Mouse (Mus musculus): ENCODE measurements around the gene Wdr31. TPM values are rescaled to one million over a fixed set of nuclear protein-coding genes. Genes with fewer than 3 reads are reported as not detected.

Gene Wdr31
- total RNA-seq, 2 experiments from 2014 or later = 0.26 to 0.28 TPM

DNA sequence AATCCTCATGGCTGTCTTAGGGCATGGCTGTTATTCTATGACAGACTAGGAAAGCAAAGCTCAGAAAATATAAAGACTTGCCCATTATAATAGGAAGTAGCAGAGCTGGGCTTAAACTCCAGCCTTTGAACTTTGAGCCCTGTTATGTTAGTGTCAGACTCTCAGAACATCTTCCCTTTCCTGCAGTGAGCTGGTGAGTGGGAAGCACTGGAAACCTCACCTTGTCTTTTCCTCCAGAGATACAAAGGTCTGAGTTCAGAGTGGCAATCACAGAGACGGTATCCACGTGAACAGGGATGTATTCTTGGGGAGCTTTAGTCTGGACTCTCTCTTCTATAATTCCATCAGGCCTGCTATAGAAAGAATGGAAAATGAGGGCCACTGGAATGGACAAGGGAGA lies 7.6 kb downstream of the Wdr31 start:
- H3K4me3 ChIP-seq = no peak overlapping the region
- intact Hi-C loops (cut with DNase I) = no loop called here
- no peak for DNase-seq
- no peak for TF ChIP-seq CTCF (IDR thresholded peaks at IDR 0.05)
- H3K27ac ChIP-seq = no peak overlapping the region

GRCm38 (mm10) chr4:62460348-62460747 lies 10.3 kb downstream of the Wdr31 start:
- H3K27ac ChIP-seq = no peak overlapping the region
- no peak for DNase-seq
- H3K4me3 ChIP-seq = no peak overlapping the region
- intact Hi-C loops (cut with DNase I) = no loop called here
- TF ChIP-seq CTCF (IDR thresholded peaks at IDR 0.05) = no peak

DNA sequence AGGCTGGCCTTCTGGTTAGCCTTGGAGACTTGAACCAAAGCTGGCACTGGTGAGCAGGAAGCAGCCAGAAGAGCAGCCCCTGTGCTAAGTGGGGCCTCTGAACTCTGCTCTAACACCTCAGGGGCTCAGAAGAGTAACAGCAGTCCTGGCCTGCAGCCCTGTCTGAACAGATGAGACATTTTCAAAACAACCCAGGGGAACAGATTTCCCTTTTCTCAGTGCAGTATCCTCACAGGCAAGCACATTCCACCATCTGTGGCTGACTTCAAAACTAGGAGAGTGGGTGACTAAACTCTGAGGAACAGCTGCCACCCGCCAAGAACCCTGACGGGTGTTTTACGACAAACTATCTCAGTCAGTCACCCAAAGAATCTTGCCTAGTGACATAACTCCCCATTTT lies 11.6 kb downstream of the Wdr31 start:
- DNase-seq = no peak
- intact Hi-C loops (cut with DNase I) = loop anchor here (10.0 kb wide), 1 partner anchor 306 kb away; no protein-coding TSS in a partner anchor
- Histone ChIP-seq H3K27ac (no peak overlapping the region), H3K4me3 (no peak overlapping the region)
- TF ChIP-seq CTCF (IDR thresholded peaks at IDR 0.05) = no peak

DNA sequence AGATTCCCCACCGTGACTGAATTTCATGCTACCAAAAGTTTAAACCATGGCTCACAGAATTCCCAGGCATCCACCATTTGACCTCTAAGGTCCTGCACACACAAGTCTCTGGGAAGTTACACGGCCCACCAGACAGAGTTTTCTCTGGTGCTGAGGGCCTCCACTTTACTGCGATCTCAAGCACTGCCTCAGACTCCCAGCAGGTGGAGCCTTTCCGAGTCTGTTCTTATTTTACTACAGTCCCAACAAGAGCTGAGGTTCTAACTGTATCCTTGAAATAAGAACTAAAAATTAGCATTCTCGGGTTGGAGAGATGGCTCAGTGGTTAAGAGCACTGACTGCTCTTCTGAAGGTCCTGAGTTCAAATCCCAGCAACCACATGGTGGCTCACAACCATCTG lies 15.7 kb downstream of the Wdr31 start:
- Histone ChIP-seq H3K27ac (no peak overlapping the region), H3K4me3 (no peak overlapping the region)
- DNase-seq = peak; percentile 31
- TF ChIP-seq CTCF (IDR thresholded peaks at IDR 0.05) = peak; percentile 71
- intact Hi-C loops (cut with DNase I) = loop anchor here (10.0 kb wide), 1 partner anchor 310 kb away; no protein-coding TSS in a partner anchor

DNA sequence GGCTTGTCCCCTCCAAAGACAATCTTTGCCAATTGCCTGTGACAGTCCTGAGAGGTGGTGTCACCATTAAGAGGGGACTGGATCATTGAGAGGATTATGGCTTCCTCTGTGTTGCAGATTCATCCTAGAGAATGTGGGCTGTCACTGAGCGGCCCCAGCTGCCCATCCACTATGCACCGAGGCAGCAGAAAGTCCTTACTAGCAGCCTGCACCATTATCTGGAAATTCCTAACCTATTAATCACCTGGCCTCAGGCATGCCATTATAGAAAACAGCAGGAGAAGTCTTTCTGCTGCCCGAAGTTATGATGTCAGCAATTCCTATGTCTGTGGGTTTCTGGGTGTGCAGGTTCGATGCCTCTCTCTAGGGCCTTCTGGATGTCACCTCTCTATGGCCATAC lies 29.7 kb downstream of the Wdr31 start:
- no peak for TF ChIP-seq CTCF (IDR thresholded peaks at IDR 0.05)
- Histone ChIP-seq H3K27ac (no peak overlapping the region), H3K4me3 (no peak overlapping the region)
- intact Hi-C loops (cut with DNase I) = no loop called here
- DNase-seq = no peak

GRCm38 (mm10) chr4:62440544-62440943 lies 30.2 kb downstream of the Wdr31 start:
- H3K27ac ChIP-seq = no peak overlapping the region
- intact Hi-C loops (cut with DNase I) = no loop called here
- no peak for TF ChIP-seq CTCF (IDR thresholded peaks at IDR 0.05)
- H3K4me3 ChIP-seq = no peak overlapping the region
- DNase-seq = peak; percentile 30

DNA sequence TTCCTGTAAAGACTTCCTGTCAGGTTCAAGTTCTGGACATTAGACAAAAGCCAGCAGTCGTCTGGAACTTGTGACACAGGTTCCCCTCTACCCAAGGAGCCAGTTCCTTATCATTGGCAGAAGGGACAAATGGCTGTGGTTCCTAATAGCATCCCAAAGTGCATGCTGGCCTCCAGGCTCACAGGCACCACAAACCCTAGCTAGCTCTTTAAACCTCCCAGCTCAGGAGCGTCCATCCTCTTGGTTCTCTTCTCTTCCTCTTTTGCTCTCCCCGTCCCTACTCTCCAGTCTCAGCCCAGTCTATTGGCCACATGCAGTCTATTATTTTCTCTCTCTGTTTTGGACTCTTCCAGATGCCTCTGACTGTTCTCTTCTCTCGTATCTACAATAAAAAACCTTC lies 30.9 kb downstream of the Wdr31 start:
- no peak overlapping the region for H3K27ac ChIP-seq
- H3K4me3 ChIP-seq = no peak overlapping the region
- no peak for TF ChIP-seq CTCF (IDR thresholded peaks at IDR 0.05)
- DNase-seq = no peak
- intact Hi-C loops (cut with DNase I) = no loop called here

GRCm38 (mm10) chr4:62437871-62438270 lies 32.8 kb downstream of the Wdr31 start:
- Histone ChIP-seq H3K4me3 (no peak overlapping the region), H3K27ac (no peak overlapping the region)
- DNase-seq = no peak
- intact Hi-C loops (cut with DNase I) = no loop called here
- no peak for TF ChIP-seq CTCF (IDR thresholded peaks at IDR 0.05)

DNA sequence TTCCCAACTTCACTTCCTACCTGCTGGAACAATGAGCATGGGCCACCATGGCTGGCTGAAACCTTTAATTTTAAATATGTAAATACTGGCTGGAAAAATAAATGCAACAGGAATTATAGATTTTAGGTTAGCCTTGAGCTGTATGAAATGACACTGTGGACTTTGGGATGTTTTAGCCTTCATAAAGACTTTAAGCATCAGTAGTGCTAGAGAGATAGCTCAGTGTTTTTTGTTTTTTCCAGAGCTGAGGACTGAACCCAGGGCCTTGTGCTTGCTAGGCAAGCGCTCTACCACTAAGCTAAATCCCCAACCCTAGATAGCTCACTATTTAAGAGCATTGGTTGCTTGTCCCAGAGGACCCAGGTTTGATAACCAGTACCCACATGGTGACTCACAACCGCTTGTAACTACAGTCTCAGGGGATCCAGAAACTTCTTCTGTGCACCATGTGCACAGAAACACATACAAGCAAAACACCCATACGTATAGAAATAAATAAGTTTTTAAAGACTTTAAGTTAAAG lies 33.4 kb downstream of the Wdr31 start:
- Histone ChIP-seq H3K4me3 (no peak overlapping the region), H3K27ac (no peak overlapping the region)
- no peak for TF ChIP-seq CTCF (IDR thresholded peaks at IDR 0.05)
- DNase-seq = no peak
- intact Hi-C loops (cut with DNase I) = no loop called here

DNA sequence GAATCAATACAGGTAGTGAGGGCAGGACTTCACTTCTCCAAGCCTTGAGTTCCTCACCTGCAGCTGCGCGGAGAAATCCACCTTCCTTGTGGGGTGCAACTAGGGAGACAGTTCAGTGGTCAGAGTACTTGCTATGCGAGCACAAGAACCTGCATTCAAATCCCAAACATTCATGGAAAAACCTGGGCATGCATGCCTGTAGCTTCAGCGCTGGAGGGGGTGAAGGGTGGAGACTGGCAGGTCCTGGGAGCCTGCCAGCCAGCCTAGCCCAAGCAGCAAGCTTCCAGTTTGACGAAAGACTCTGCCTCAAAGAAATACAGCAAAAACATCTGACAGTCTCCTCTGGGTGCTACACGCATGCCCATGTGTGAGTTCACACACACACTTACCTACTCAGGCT lies 35.6 kb downstream of the Wdr31 start, which contains the start of gene Rnf183:
Rnf183 (minus strand) TSS at position 172 of the 400 bp plus-strand sequence.
- DNase-seq = no peak
- intact Hi-C loops (cut with DNase I) = no loop called here
- H3K4me3 ChIP-seq = no peak within 1 kb of the TSS
- no peak within 1 kb of the TSS for H3K27ac ChIP-seq
- TF ChIP-seq CTCF (IDR thresholded peaks at IDR 0.05) = no peak

DNA sequence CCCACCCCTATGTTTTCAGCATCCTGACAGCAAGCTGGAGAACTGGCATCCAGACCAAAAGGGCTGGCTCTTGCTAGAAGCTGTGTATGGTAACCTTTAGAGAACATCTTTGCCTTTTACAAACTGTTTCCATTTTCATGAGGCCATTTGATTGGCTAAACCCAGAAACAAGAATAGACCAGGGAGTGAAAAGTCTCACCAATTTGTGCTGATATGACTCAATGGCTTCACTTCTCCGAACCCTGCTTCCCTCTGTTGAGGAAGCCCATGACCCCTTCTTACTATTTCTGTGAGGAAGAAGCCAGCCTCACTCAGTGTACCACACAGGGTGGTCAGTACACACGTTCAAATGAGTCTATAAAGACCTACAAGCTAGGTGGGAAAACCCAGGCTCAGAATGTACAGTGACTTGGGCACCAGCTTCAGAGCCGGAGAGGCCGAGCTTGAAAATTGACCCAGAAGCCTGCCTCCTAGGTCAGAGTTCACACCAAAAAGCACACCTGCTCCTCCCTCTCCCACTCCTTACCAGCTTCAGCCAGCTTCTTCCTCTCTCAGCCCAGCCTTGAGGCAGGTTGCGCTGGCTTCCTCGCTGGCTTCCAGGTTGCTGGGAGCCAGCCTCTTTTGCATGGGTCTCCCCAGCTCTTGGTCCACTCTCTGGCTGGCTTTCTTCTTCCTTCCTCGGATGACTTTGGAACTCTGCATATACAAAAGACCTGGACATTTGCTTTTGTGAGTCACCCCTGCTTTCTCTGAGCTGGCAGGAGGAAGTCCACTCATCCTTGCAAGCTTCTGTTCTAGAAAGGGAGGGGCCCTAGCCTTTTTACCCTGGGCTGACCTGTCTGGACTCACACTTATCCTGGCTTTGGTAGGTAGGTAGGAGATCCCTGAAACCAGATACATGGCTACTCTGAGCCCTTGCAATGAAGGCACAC lies 36.5 kb downstream of the Wdr31 start:
- no peak overlapping the region for H3K4me3 ChIP-seq
- no peak for DNase-seq
- no peak overlapping the region for H3K27ac ChIP-seq
- intact Hi-C loops (cut with DNase I) = no loop called here
- no peak for TF ChIP-seq CTCF (IDR thresholded peaks at IDR 0.05)

DNA sequence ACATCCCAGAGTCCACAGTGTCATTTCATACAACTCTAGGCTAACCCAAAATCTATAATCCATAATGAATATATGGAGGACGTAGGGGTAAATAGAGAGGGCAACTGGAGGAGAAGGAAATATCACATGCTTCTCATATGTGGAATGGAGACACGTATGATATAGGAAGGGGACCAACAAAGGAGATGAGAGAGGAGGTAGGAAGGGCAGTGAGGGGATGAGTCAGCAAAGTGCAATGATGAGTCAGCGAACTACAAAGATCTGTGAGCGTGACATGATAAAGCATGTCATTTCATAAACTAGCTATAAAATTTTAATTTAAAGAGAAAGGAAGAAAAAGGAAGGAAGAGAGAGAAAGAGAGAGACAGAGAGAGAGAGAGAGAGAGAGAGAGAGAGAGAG lies 39.2 kb downstream of the Wdr31 start:
- H3K4me3 ChIP-seq = no peak overlapping the region
- no peak overlapping the region for H3K27ac ChIP-seq
- no peak for DNase-seq
- intact Hi-C loops (cut with DNase I) = no loop called here
- no peak for TF ChIP-seq CTCF (IDR thresholded peaks at IDR 0.05)

DNA sequence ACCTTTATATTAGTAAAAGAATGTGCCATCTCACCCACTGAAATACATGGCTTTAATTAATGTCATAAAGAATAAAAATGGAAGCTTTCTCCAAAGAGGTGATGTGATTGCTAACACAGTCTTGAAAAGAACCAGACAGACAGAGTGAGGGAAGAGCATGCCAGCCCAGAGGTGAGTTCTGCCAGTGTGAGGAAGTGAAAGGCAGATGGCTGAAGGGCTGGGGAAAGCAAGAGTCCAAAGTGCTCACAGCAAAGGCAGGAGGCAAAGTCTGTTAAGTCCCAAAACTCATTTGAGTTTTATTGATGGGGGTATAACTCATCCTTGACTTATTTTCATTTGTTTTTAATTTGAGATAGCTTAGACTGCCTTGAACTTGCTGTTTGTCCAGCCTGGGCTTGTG lies 40.0 kb downstream of the Wdr31 start:
- intact Hi-C loops (cut with DNase I) = no loop called here
- TF ChIP-seq CTCF (IDR thresholded peaks at IDR 0.05) = no peak
- Histone ChIP-seq H3K4me3 (no peak overlapping the region), H3K27ac (no peak overlapping the region)
- no peak for DNase-seq
